Mouse (Mus musculus): Measurements from ENCODE around the gene Dscam. TPM values are rescaled to one million over a fixed set of nuclear protein-coding genes. Genes with fewer than 3 reads are reported as not detected.

Dscam gene
- 0.03 TPM in 1 of 2 replicates, not detected in the other for polyA plus RNA-seq (2015; fragmentation: Nextera tagmentation; extraction: Ambion mirVana)

DNA sequence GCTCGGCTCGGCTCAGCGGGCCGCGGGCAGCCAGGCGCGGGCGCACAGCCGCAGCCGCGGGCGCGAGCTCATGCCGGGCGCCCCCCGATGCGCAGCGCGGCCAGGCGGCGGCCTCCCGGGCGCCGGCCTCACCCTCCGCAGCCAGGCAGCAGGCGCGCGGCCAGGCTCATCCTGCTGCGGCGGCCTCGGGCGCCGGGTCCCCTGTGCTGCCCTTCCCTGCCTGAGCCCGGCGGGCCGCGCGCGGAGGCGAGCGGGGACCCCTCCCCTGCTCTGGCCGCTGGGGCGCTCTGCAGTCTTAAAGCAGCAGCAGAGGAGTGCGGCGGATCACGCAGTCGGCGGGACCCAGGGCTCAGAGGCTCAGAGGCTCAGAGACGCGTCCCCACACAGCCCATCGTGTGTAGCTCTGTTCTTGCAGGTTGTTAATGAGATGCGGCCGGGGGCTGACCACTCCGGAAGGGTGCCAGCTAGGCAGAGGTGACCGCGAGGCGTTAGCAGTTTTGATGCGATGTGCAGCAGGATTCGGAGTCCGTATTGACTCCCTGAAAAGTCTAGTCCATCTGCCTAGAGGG lies at the start of gene Dscam:
Gene Dscam, minus strand, starts transcription at position 240 of the 569 bp plus-strand sequence.
- H3K27ac ChIP-seq, result no peak within 1 kb of the TSS

DNA sequence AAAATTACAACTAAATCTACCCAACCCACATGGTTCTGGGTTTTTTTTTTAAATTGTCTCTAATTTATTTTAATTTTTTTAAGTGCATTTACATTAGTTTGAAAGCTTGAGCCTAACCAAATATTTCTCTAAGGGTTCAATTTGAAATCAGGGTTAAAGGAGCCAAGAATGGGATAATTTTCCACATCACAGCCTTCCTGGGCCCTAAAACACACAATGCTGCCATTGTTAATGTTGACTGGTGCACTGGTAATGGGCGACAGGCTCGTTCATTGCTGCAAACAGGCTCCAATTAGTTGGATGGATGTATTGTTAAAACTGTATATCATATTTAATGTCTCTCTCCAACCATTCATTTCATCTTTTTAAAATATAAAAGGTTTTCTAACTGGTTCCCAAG lies 48.8 kb upstream of the Dscam start:
- ATAC-seq (ENCODE audit: low read depth), result no peak
- DNase-seq, result no peak
- 66% methylated on average over 2 of the region's 2 CpGs for WGBS (ENCODE audit: insufficient replicate concordance)
- H3K36me3 ChIP-seq, result no peaks in the 10 kb centered on the region
- no peak overlapping the region for H3K9ac ChIP-seq
- H3K27ac ChIP-seq, result no peak overlapping the region
- H3K4me2 ChIP-seq, result no peak overlapping the region
- no peaks in the 10 kb centered on the region for H3K4me1 ChIP-seq (replicated peaks)
- no peaks in the 10 kb centered on the region for H3K9me3 ChIP-seq (replicated peaks)
- H3K4me3 ChIP-seq (replicated peaks), result no peak overlapping the region
- no peaks in the 10 kb centered on the region for H3K27me3 ChIP-seq

More for the DNA sequence above, at the start of gene Dscam:
- Histone ChIP-seq H3K4me3 (replicated peaks) (peak within 1 kb of the TSS; percentile 38), H3K9ac (no peak within 1 kb of the TSS), H3K9me3 (replicated peaks) (no peaks in the 10 kb centered on the region), H3K4me1 (replicated peaks) (no peaks in the 10 kb centered on the region), H3K4me2 (peak within 1 kb of the TSS; percentile 53), H3K36me3 (no peaks in the 10 kb centered on the region), H3K27me3 (peaks cover 78% of the 10 kb centered on the region)
- ATAC-seq (ENCODE audit: low read depth) (no peak), DNase-seq (no peak)
- WGBS (ENCODE audit: insufficient replicate concordance), result 1% methylated on average over 49 of the region's 60 CpGs

DNA sequence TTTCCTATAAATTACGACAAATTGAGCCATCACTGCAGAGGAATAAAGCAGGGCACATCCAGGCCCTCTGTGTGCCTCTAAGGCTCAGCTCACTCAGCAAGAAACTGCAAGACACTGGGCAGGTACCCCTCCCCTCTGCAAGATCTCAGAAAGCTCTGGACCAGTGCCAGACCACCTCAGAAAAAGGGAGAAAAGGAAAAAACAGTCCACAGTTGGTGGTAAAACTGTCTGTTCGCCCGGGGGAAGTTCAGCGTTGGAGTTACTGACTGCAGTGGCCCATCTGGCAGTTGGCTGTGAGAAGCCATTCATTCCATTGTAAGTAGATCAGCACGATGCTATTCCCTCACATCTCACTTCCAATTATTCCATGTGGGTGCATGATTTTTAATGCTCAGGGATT lies 39.4 kb upstream of the Dscam start:
- Histone ChIP-seq H3K9ac (no peak overlapping the region), H3K36me3 (no peaks in the 10 kb centered on the region), H3K4me1 (replicated peaks) (no peaks in the 10 kb centered on the region), H3K27me3 (no peaks in the 10 kb centered on the region), H3K4me2 (no peak overlapping the region), H3K9me3 (replicated peaks) (no peaks in the 10 kb centered on the region), H3K27ac (no peak overlapping the region), H3K4me3 (replicated peaks) (no peak overlapping the region)
- WGBS (ENCODE audit: insufficient replicate concordance), result 51% methylated on average over 5 of the region's 5 CpGs
- ATAC-seq (ENCODE audit: low read depth), result no peak
- no peak for DNase-seq

DNA sequence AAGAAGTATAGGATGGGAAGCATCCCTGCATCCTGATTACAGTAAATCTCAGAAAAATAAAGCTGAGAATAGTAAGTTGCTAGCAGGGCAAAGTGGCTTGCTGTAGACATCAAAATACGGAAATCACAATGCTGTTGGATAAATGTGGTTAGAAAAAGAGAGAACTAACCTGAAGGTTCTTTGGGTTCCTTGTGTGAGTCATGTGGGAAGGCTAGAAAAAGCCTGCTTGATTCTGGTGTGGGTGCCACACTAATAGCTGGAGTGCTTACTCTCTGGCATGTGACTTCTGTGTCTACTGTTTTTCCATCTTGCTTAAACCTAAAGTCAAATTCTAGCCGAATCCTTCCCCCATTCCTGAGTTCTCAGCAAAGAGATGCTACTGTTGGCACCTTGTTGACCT lies 37.7 kb upstream of the Dscam start:
- DNase-seq (no peak), ATAC-seq (ENCODE audit: low read depth) (no peak)
- Histone ChIP-seq H3K4me3 (replicated peaks) (no peak overlapping the region), H3K36me3 (no peaks in the 10 kb centered on the region), H3K4me1 (replicated peaks) (no peaks in the 10 kb centered on the region), H3K9me3 (replicated peaks) (no peaks in the 10 kb centered on the region), H3K27me3 (no peaks in the 10 kb centered on the region), H3K4me2 (no peak overlapping the region), H3K9ac (no peak overlapping the region), H3K27ac (no peak overlapping the region)
- 49% methylated on average over 2 of the region's 2 CpGs for WGBS (ENCODE audit: insufficient replicate concordance)

DNA sequence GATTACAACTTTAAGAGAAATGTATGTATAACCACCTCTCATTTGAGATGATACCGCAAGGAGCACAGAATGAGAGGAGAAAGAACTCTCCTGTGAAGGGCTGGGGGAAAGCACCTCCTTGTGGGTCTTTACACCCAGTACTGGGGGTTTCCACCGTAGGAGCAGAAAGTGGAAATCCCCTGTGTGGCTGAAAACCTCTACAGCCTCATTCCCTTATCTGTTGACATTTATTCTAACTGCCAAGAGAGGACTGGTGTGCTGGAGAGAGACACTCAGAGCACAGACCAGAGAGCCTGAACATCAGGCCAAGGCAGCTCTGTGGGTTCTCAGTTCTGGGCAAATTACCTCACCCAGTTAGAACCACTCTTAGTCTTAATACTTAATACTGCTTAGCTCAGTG lies 33.5 kb upstream of the Dscam start:
- Histone ChIP-seq H3K4me3 (replicated peaks) (no peak overlapping the region), H3K4me1 (replicated peaks) (no peaks in the 10 kb centered on the region), H3K9me3 (replicated peaks) (no peaks in the 10 kb centered on the region), H3K4me2 (no peak overlapping the region), H3K27ac (no peak overlapping the region), H3K36me3 (no peaks in the 10 kb centered on the region), H3K9ac (no peak overlapping the region), H3K27me3 (no peaks in the 10 kb centered on the region)
- no peak for DNase-seq
- ATAC-seq (ENCODE audit: low read depth), result no peak
- 47% methylated on average over 2 of the region's 2 CpGs for WGBS (ENCODE audit: insufficient replicate concordance)

DNA sequence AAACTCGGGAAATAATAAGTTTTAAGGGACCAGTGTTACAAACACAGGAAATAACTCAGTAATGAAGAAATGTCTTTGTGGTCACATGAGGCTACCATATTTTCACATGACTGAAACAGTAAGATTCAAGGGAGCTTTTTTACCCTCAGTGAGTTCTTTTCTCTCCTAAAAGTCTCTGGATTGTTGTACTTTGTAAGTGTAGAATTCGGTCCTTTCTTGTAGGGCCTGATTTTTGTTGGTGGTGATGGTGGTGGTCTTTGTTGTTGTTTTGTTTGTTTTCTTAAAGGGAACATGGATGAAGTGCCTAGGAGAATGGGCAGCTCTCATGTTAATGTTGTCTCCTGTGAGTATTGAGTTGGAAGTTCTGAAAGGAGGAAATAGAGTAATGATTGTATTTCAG lies 33.0 kb upstream of the Dscam start:
- Histone ChIP-seq H3K4me1 (replicated peaks) (no peaks in the 10 kb centered on the region), H3K27ac (no peak overlapping the region), H3K36me3 (no peaks in the 10 kb centered on the region), H3K9ac (no peak overlapping the region), H3K4me2 (no peak overlapping the region), H3K4me3 (replicated peaks) (no peak overlapping the region), H3K27me3 (no peaks in the 10 kb centered on the region), H3K9me3 (replicated peaks) (no peaks in the 10 kb centered on the region)
- no peak for ATAC-seq (ENCODE audit: low read depth)
- WGBS (ENCODE audit: insufficient replicate concordance), result 63% methylated on average over 2 of the region's 2 CpGs
- no peak for DNase-seq

DNA sequence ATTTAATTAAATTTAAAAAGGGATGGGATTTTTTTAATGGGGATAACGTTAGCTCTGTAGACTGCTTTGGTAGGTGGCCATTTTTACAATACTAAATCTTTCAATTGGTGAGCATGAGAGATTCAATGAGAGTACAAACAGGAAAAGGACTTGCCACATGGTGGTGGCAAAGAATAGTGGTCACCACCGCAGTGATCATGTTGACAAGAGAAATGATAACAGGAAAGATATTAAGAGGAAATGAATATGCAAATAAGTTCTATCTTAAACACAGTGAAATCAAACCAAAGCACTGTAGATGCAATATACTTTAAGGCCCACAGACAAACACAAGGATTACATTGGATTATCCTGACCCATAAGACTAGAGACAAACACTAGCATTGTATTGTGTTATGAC lies 24.1 kb upstream of the Dscam start:
- Histone ChIP-seq H3K4me3 (replicated peaks) (no peak overlapping the region), H3K4me1 (replicated peaks) (no peaks in the 10 kb centered on the region), H3K27me3 (no peaks in the 10 kb centered on the region), H3K4me2 (no peak overlapping the region), H3K36me3 (no peaks in the 10 kb centered on the region), H3K9ac (no peak overlapping the region), H3K9me3 (replicated peaks) (no peaks in the 10 kb centered on the region), H3K27ac (no peak overlapping the region)
- ATAC-seq (ENCODE audit: low read depth), result no peak
- no peak for DNase-seq
- 50% methylated on average over 2 of the region's 2 CpGs for WGBS (ENCODE audit: insufficient replicate concordance)

DNA sequence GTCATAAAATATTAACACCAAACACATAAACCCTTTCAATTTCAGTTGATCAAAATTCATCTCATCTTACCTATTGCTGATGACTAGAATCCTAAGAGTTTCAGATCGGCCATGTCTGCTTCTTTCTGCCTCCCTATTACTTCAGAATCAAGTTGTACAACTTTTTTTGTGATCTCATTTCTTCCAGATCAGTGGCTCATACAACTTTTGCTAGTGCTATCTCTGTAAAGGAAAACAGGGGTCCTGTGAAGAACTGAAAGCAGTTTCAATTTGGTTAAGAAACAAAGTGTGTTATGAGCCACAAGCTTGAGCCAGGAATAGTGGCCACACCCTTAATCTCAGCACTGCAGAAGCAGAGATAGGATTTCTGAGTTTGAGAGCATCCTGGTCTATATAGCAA lies 23.6 kb upstream of the Dscam start:
- H3K36me3 ChIP-seq, result no peaks in the 10 kb centered on the region
- WGBS (ENCODE audit: insufficient replicate concordance), result 53% methylated on average over 1 of the region's 1 CpGs
- no peak overlapping the region for H3K4me2 ChIP-seq
- H3K9me3 ChIP-seq (replicated peaks), result no peaks in the 10 kb centered on the region
- no peaks in the 10 kb centered on the region for H3K4me1 ChIP-seq (replicated peaks)
- no peak overlapping the region for H3K9ac ChIP-seq
- H3K4me3 ChIP-seq (replicated peaks), result no peak overlapping the region
- H3K27ac ChIP-seq, result no peak overlapping the region
- ATAC-seq (ENCODE audit: low read depth) (no peak), DNase-seq (no peak)
- no peaks in the 10 kb centered on the region for H3K27me3 ChIP-seq

DNA sequence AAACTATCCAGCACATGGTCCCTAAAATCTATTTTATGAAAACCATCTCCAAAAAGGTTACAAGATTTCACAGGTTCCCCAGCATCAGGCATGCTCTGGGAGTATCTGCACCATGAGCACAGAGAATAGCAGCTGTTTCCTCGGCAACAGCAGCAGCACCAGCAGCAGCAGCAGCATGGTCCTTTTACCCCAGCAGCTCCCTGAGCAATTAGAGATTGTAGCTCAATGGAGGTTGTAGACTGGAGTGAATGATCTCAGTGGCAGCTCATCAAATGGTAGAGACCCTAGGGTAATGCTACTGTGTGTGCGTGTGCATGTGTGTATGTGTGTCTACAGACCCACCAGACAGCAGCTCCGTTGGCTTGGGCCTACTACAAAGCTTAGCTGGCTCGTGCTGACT lies 21.7 kb upstream of the Dscam start:
- H3K4me3 ChIP-seq (replicated peaks), result no peak overlapping the region
- no peaks in the 10 kb centered on the region for H3K27me3 ChIP-seq
- no peak overlapping the region for H3K9ac ChIP-seq
- WGBS (ENCODE audit: insufficient replicate concordance), result 59% methylated on average over 4 of the region's 4 CpGs
- H3K4me2 ChIP-seq, result no peak overlapping the region
- H3K36me3 ChIP-seq, result no peaks in the 10 kb centered on the region
- ATAC-seq (ENCODE audit: low read depth), result no peak
- no peak overlapping the region for H3K27ac ChIP-seq
- no peak for DNase-seq
- no peaks in the 10 kb centered on the region for H3K9me3 ChIP-seq (replicated peaks)
- H3K4me1 ChIP-seq (replicated peaks), result no peaks in the 10 kb centered on the region

DNA sequence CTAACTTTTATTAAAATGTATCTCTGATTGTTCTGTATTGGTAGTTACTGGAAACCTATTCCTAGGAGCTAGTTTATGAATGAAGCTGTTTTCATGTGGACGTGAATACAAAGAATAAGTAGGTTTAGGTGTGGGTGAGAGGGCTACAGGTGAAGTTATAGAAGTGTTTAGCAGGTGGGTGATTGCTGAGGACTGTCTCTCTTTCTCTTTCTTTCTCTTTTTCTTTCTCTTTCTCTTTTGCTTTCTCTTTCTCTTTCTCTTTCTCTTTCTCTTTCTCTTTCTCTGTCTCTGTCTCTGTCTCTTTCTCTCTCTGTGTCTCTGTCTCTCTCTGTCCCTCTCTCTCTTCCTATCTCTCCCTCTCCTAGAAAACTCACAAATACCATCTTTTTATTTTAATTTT lies 20.1 kb upstream of the Dscam start:
- Histone ChIP-seq H3K4me3 (replicated peaks) (no peak overlapping the region), H3K36me3 (no peaks in the 10 kb centered on the region), H3K4me2 (no peak overlapping the region), H3K9me3 (replicated peaks) (no peaks in the 10 kb centered on the region), H3K9ac (no peak overlapping the region), H3K27ac (no peak overlapping the region), H3K4me1 (replicated peaks) (no peaks in the 10 kb centered on the region), H3K27me3 (no peaks in the 10 kb centered on the region)
- ATAC-seq (ENCODE audit: low read depth) (no peak), DNase-seq (no peak)
- 47% methylated on average over 1 of the region's 1 CpGs for WGBS (ENCODE audit: insufficient replicate concordance)

DNA sequence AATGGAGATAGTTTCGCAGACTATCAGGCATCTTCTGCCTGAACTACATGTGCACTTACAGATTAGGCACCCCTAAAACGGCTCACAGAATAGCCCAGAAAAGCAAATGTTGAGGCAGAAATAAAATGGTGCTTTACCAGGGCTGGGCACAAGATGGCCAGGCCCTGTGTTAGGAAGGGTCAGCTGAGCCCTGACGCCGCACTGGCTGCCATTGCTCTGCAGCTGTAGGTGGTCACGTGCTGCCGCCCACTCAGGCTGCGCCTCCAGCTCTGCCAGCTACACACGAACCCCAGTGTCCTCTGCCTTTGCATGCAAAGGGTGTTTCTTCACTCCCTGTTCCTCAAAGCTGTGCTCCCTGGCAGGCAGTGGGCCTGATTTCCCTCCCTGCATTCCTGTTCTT lies 948 bp upstream of the Dscam start:
- 43% methylated on average over 8 of the region's 8 CpGs for WGBS (ENCODE audit: insufficient replicate concordance)
- DNase-seq (no peak), ATAC-seq (ENCODE audit: low read depth) (no peak)
- H3K4me3 ChIP-seq (replicated peaks), result no peak overlapping the region
- H3K4me1 ChIP-seq (replicated peaks), result no peaks in the 10 kb centered on the region
- no peak overlapping the region for H3K4me2 ChIP-seq
- H3K36me3 ChIP-seq, result no peaks in the 10 kb centered on the region
- H3K27me3 ChIP-seq, result peaks cover 69% of the 10 kb centered on the region
- H3K9me3 ChIP-seq (replicated peaks), result no peaks in the 10 kb centered on the region
- H3K9ac ChIP-seq, result no peak overlapping the region
- H3K27ac ChIP-seq, result no peak overlapping the region

DNA sequence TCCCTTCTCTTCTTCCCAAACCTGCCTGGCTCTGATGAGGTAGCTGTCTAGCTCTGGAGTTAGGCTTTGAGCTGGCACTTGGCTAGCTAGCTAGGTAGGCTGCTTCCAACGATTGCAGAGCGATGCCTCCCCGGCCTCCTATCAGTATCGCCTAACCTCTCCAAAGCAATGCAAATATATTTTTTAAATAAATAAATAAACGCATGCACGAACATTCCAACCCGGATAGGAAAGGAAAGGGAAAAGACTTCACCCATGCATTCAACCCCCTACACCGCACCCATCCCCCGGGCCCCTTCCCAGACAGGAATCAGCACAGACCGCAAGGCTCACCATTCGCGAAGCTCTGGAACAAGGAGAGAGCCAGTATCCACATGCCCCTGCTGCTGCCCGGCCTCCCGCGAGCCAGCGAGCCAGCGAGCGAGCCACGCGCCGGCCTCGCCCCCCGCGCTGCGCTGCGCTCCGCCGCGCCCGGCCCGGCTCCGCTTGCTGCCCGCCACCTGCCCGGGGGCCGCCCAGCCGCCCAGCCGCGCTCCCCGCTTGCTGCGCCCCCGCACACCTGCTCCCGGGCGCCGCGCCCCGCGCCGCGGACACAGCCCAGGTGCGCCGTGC lies 545 bp downstream of the Dscam start:
- Histone ChIP-seq H3K9ac (no peak overlapping the region), H3K36me3 (no peaks in the 10 kb centered on the region), H3K27ac (no peak overlapping the region), H3K9me3 (replicated peaks) (no peaks in the 10 kb centered on the region), H3K4me3 (replicated peaks) (peak overlapping the region; percentile 38), H3K4me1 (replicated peaks) (no peaks in the 10 kb centered on the region), H3K4me2 (peak overlapping the region; percentile 53), H3K27me3 (peaks cover 83% of the 10 kb centered on the region)
- DNase-seq, result no peak
- WGBS (ENCODE audit: insufficient replicate concordance), result 3% methylated on average over 44 of the region's 51 CpGs
- no peak for ATAC-seq (ENCODE audit: low read depth)
